Mouse (Mus musculus) ES-Bruce4 (cell line): Measurements from ENCODE around the gene Bco1. TPM values are rescaled to one million over a fixed set of nuclear protein-coding genes. Genes with fewer than 3 reads are reported as not detected.

ENCODE experiments used
- H3K27ac ChIP-seq: 2 replicates; pipeline ENCODE4 v1.5.1; 2012; ENCODE audit warnings: low read length, inconsistent platforms; ENCODE audit not compliant: insufficient read depth
- H3K27me3 ChIP-seq: 2 replicates; pipeline ENCODE4 v1.6.1; 2012; ENCODE audit warnings: mild to moderate bottlenecking, low read length, inconsistent platforms; ENCODE audit not compliant: control insufficient read depth, poor library complexity, insufficient read depth, severe bottlenecking
- H3K36me3 ChIP-seq: 2 replicates; pipeline ENCODE4 v1.6.1; 2012; ENCODE audit warnings: inconsistent platforms, mild to moderate bottlenecking, low read length, moderate library complexity; ENCODE audit not compliant: control insufficient read depth, poor library complexity, insufficient read depth, severe bottlenecking
- H3K4me1 ChIP-seq: one replicate; pipeline ENCODE4 v1.8.1; 2011; ENCODE audit warnings: low read length; ENCODE audit not compliant: control insufficient read depth, insufficient read depth
- H3K4me3 ChIP-seq: 2 replicates; pipeline ENCODE4 v1.5.1; 2011; ENCODE audit warnings: low read depth, mild to moderate bottlenecking, low read length
- H3K9ac ChIP-seq: 2 replicates; pipeline ENCODE4 v1.6.1; 2012; ENCODE audit warnings: low read depth, mild to moderate bottlenecking, inconsistent platforms; ENCODE audit not compliant: poor library complexity, severe bottlenecking
- H3K9me3 ChIP-seq: replicated peaks from 2 replicates; pipeline ENCODE4 v1.6.1; 2012; ENCODE audit warnings: mild to moderate bottlenecking, low read length, inconsistent platforms; ENCODE audit not compliant: control insufficient read depth, poor library complexity, insufficient read depth, severe bottlenecking
- CTCF ChIP-seq: IDR thresholded peaks from one replicate; pipeline ENCODE4 v1.8.1; 2011; ENCODE audit warnings: low read depth, low read length
- EP300 ChIP-seq: IDR thresholded peaks from 2 replicates; pipeline ENCODE4 v1.6.1; 2011; ENCODE audit warnings: low read depth, low read length; ENCODE audit not compliant: insufficient read depth
- POLR2A ChIP-seq: IDR thresholded peaks from one replicate; pipeline ENCODE4 v1.8.1; 2011; ENCODE audit warnings: low read length; ENCODE audit not compliant: insufficient read depth
- polyA plus RNA-seq: library from polyadenylated mRNA; stranded (reverse); fragments of >200 nt; gene quantifications from 2 replicates; pipeline ENCODE4 v1.2.4, GENCODE M21; 2011; ENCODE audit warnings: low read depth; ENCODE audit not compliant: missing spikeins, insufficient read depth, insufficient read length

The Bco1 gene
- polyA plus RNA-seq, 1 experiment, result not detected

GRCm38 (mm10) chr8:117125854-117126253 lies 30.2 kb downstream of the Bco1 start:
- no peak for TF ChIP-seq CTCF
- no peak for TF ChIP-seq EP300
- no peak for TF ChIP-seq POLR2A
- no peak overlapping the region for H3K27ac ChIP-seq
- no peaks in the 10 kb centered on the region for H3K4me1 ChIP-seq
- H3K36me3 ChIP-seq, result no peaks in the 10 kb centered on the region
- H3K9ac ChIP-seq, result no peak overlapping the region
- no peak overlapping the region for H3K4me3 ChIP-seq
- H3K27me3 ChIP-seq, result peaks cover 1% of the 10 kb centered on the region; the same call in 1 of the 2 replicates
- H3K9me3 ChIP-seq, result peaks cover 2% of the 10 kb centered on the region; the same call in 1 of the 2 replicates

- Histone ChIP-seq H3K9ac (no peak overlapping the region), H3K27me3 (peaks cover 1% of the 10 kb centered on the region; the same call in 1 of the 2 replicates), H3K4me3 (no peak overlapping the region), H3K9me3 (peaks cover 2% of the 10 kb centered on the region; the same call in 1 of the 2 replicates), H3K4me1 (no peaks in the 10 kb centered on the region), H3K36me3 (no peaks in the 10 kb centered on the region), H3K27ac (no peak overlapping the region)
- no peak for TF ChIP-seq POLR2A
- no peak for TF ChIP-seq CTCF
- TF ChIP-seq EP300, result no peak
These were observed 30.8 kb downstream of the Bco1 start for GRCm38 (mm10) chr8:117126411-117126810.

GRCm38 (mm10) chr8:117127063-117127462 lies 31.4 kb downstream of the Bco1 start:
- peaks cover 2% of the 10 kb centered on the region; the same call in 1 of the 2 replicates for H3K9me3 ChIP-seq
- no peak overlapping the region for H3K4me3 ChIP-seq
- peaks cover 1% of the 10 kb centered on the region; the same call in 1 of the 2 replicates for H3K27me3 ChIP-seq
- H3K36me3 ChIP-seq, result no peaks in the 10 kb centered on the region
- no peak overlapping the region for H3K27ac ChIP-seq
- TF ChIP-seq POLR2A (no peak), CTCF (peak; percentile 40), EP300 (no peak)
- H3K9ac ChIP-seq, result no peak overlapping the region
- H3K4me1 ChIP-seq, result no peaks in the 10 kb centered on the region

- Histone ChIP-seq H3K36me3 (no peaks in the 10 kb centered on the region), H3K4me3 (no peak overlapping the region), H3K9ac (no peak overlapping the region), H3K27ac (no peak overlapping the region), H3K9me3 (peaks cover 11% of the 10 kb centered on the region), H3K27me3 (peaks cover 7% of the 10 kb centered on the region), H3K4me1 (peaks cover 4% of the 10 kb centered on the region)
- TF ChIP-seq EP300, result no peak
These were observed 38.0 kb downstream of the Bco1 start for GRCm38 (mm10) chr8:117133702-117134101.

GRCm38 (mm10) chr8:117136351-117136750 lies 40.7 kb downstream of the Bco1 start:
- H3K4me1 ChIP-seq, result peaks cover 4% of the 10 kb centered on the region
- TF ChIP-seq POLR2A (no peak), CTCF (no peak), EP300 (no peak)
- peaks cover 7% of the 10 kb centered on the region for H3K27me3 ChIP-seq
- no peak overlapping the region for H3K4me3 ChIP-seq
- H3K9me3 ChIP-seq, result peaks cover 20% of the 10 kb centered on the region
- no peak overlapping the region for H3K9ac ChIP-seq
- no peaks in the 10 kb centered on the region for H3K36me3 ChIP-seq
- no peak overlapping the region for H3K27ac ChIP-seq

- H3K9ac ChIP-seq, result no peak overlapping the region
- H3K27ac ChIP-seq, result no peak overlapping the region
These were observed 41.1 kb downstream of the Bco1 start for GRCm38 (mm10) chr8:117136763-117137162.

More at GRCm38 (mm10) chr8:117136763-117137162, 41.1 kb downstream of the Bco1 start:
- Histone ChIP-seq H3K27me3 (peaks cover 7% of the 10 kb centered on the region), H3K36me3 (no peaks in the 10 kb centered on the region), H3K9me3 (peaks cover 20% of the 10 kb centered on the region), H3K4me3 (no peak overlapping the region), H3K4me1 (peaks cover 4% of the 10 kb centered on the region)
- no peak for TF ChIP-seq EP300
- TF ChIP-seq CTCF, result no peak
- TF ChIP-seq POLR2A, result no peak
